Mouse (Mus musculus) intestine, embryonic 16.5 days (tissue): Measurements from ENCODE around the gene Vwa3b. TPM values are rescaled to one million over a fixed set of nuclear protein-coding genes. Genes with fewer than 3 reads are reported as not detected.

Source experiments
- ATAC-seq: fragments of 200-750 bp; cut with Nextera tagmentation; 2 replicates; pipeline ENCODE4 v1.8.0; 2017; ENCODE audit warnings: moderate TSS enrichment, moderate library complexity
- H3K27ac ChIP-seq: fragments of 300-500 bp; sonication (generic); 2 replicates; pipeline ENCODE4 v1.5.1; 2014; ENCODE audit warnings: mild to moderate bottlenecking, low read length
- H3K27me3 ChIP-seq: fragments of 300-500 bp; sonication (generic); replicated peaks from 2 replicates; pipeline ENCODE4 v1.6.1; 2014; ENCODE audit warnings: low read length, control low read depth, mixed read lengths; ENCODE audit not compliant: control insufficient read depth, insufficient read depth
- H3K36me3 ChIP-seq: fragments of 300-500 bp; sonication (generic); 2 replicates; pipeline ENCODE4 v1.6.1; 2014; ENCODE audit warnings: low read length, control low read depth; ENCODE audit not compliant: control insufficient read depth, insufficient read depth
- H3K4me1 ChIP-seq: fragments of 300-500 bp; sonication (generic); 2 replicates; pipeline ENCODE4 v1.6.1; 2014; ENCODE audit warnings: low read length, control low read depth, mixed read lengths; ENCODE audit not compliant: control insufficient read depth, insufficient read depth
- H3K4me2 ChIP-seq: fragments of 300-500 bp; sonication (generic); 2 replicates; pipeline ENCODE4 v1.6.1; 2014; ENCODE audit warnings: low read depth, low read length, control low read depth
- H3K4me3 ChIP-seq: fragments of 300-500 bp; sonication (generic); 2 replicates; pipeline ENCODE4 v1.5.1; 2014; ENCODE audit warnings: mild to moderate bottlenecking, low read length
- H3K9ac ChIP-seq: fragments of 300-500 bp; sonication (generic); 2 replicates; pipeline ENCODE4 v1.6.1; 2014; ENCODE audit warnings: low read depth, low read length
- H3K9me3 ChIP-seq: fragments of 300-500 bp; sonication (generic); 2 replicates; pipeline ENCODE4 v1.6.1; 2016; ENCODE audit warnings: low read length, control low read depth; ENCODE audit not compliant: control insufficient read depth
- WGBS: fragments of 180-500 bp; shearing (Covaris S2); extraction: QIAGEN DNeasy Blood & Tissue Kit; methylation state at CpG from one replicate; pipeline ENCODE4 v1.1.7; 2014; 5-methylcytosine and 5-hydroxymethylcytosine counted together
- polyA plus RNA-seq: library from polyadenylated mRNA; unstranded; fragments of >200 nt; fragmentation: Nextera tagmentation; extraction: Ambion mirVana; gene quantifications from 2 replicates; pipeline ENCODE4 v1.2.1, GENCODE M21; 2015

Vwa3b gene
- polyA plus RNA-seq, 1 experiment from 2014 or later, result 1.7 TPM

DNA sequence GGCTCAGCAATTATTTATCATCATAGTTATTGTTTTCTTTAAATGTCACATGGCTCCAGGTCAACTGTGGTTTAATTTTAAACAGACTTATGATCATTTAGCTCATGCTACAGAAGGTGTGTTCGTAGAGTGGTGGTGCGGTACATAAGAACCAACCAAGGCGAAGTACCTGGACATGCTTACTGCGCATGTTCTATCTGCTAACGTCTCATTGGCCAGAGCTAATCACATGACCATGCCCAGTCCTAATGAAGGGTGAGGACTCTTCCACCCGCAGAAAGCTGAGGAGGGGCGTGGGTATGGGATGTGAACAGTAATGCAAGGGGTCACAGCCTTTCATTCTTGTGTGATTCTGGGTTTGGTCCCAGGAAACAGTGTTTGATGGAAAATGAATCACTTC lies 49.4 kb downstream of the Vwa3b start:
- H3K4me3 ChIP-seq, result no peak overlapping the region
- no peak overlapping the region for H3K4me2 ChIP-seq
- no peaks in the 10 kb centered on the region for H3K27me3 ChIP-seq
- no peak for ATAC-seq
- 92% methylated on average over 7 of the region's 7 CpGs for WGBS
- H3K9me3 ChIP-seq, result no peaks in the 10 kb centered on the region
- H3K27ac ChIP-seq, result no peak overlapping the region
- no peaks in the 10 kb centered on the region for H3K36me3 ChIP-seq
- no peaks in the 10 kb centered on the region for H3K4me1 ChIP-seq
- H3K9ac ChIP-seq, result no peak overlapping the region

DNA sequence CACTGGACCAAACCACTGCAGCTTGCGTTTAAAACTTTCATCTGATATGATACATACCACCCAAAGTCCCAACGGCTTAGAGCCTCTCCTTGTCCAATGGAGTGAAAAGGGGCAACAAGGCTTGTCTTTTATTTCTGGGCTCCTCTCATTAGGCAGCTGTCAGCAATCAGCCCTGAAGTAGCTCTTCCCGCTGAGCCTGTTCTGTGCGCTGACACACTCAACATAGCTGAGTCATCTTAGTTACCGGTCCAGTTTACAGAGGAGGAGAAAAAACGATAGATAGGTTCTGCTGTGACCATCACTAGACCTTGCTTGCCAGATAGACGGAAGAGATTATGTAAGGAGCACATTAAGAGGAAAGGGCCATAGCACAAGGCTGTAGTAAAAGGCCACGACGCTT lies 50.9 kb downstream of the Vwa3b start:
- H3K27me3 ChIP-seq, result no peaks in the 10 kb centered on the region
- no peak for ATAC-seq
- no peaks in the 10 kb centered on the region for H3K9me3 ChIP-seq
- H3K9ac ChIP-seq, result no peak overlapping the region
- no peak overlapping the region for H3K4me3 ChIP-seq
- no peak overlapping the region for H3K27ac ChIP-seq
- no peaks in the 10 kb centered on the region for H3K36me3 ChIP-seq
- H3K4me2 ChIP-seq, result no peak overlapping the region
- no peaks in the 10 kb centered on the region for H3K4me1 ChIP-seq
- 66% methylated on average over 9 of the region's 9 CpGs for WGBS

DNA sequence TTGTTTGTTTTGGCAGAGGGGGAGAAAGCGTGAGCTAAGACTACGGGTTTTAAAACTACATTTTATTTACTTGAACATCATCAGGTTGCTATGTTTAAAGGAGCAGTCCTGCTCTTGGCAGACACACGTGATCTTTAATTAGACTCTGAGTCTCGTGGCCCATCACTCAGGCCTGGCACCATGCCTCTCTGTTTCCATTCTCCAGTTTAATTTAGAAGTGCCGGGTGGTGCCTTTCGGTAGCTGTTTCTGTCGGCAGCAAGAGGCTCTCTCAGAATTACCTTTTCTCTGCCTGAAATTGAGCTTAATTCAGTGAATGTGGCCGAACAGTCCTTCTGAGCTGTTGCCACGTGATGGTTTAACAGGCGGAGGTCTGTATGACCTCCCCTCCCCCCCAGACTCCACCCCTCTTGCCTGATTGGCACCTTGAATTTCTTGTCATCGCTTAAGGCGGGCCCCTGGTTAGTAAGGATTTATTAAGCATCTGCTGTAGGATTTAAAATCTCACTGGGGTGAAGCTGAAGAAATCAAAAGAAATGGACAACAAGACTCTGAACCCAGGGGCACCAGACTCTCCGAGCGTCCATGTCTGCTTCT lies 51.7 kb downstream of the Vwa3b start:
- no peak for ATAC-seq
- Histone ChIP-seq H3K4me2 (no peak overlapping the region), H3K9ac (no peak overlapping the region), H3K4me1 (no peaks in the 10 kb centered on the region), H3K36me3 (no peaks in the 10 kb centered on the region), H3K27me3 (no peaks in the 10 kb centered on the region), H3K27ac (no peak overlapping the region), H3K4me3 (no peak overlapping the region), H3K9me3 (no peaks in the 10 kb centered on the region)
- 67% methylated on average over 14 of the region's 14 CpGs for WGBS

DNA sequence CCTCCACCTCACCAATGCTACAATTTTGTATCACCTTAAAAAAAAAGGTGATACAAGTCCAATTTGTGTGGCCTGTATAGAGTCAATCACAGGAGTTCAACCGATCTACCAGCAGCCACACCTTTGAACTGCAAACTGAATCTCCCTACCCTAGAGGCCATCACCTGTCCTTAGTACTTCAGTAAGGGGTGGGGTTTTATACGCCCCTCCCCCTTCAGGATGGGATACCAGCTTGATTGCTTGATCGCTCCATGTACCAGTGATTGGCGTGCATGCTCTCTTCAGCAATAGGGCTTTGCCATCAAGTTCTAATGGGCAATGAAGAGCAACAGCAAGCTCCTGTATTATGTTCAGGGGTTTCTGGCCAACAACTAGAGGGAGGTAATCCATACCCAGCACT lies 54.0 kb downstream of the Vwa3b start:
- Histone ChIP-seq H3K9me3 (no peaks in the 10 kb centered on the region), H3K9ac (no peak overlapping the region), H3K27me3 (no peaks in the 10 kb centered on the region), H3K4me1 (peaks cover 3% of the 10 kb centered on the region; the same call in 1 of the 2 replicates), H3K36me3 (no peaks in the 10 kb centered on the region), H3K27ac (no peak overlapping the region), H3K4me2 (no peak overlapping the region), H3K4me3 (no peak overlapping the region)
- ATAC-seq, result no peak
- WGBS, result 84% methylated on average over 4 of the region's 4 CpGs

DNA sequence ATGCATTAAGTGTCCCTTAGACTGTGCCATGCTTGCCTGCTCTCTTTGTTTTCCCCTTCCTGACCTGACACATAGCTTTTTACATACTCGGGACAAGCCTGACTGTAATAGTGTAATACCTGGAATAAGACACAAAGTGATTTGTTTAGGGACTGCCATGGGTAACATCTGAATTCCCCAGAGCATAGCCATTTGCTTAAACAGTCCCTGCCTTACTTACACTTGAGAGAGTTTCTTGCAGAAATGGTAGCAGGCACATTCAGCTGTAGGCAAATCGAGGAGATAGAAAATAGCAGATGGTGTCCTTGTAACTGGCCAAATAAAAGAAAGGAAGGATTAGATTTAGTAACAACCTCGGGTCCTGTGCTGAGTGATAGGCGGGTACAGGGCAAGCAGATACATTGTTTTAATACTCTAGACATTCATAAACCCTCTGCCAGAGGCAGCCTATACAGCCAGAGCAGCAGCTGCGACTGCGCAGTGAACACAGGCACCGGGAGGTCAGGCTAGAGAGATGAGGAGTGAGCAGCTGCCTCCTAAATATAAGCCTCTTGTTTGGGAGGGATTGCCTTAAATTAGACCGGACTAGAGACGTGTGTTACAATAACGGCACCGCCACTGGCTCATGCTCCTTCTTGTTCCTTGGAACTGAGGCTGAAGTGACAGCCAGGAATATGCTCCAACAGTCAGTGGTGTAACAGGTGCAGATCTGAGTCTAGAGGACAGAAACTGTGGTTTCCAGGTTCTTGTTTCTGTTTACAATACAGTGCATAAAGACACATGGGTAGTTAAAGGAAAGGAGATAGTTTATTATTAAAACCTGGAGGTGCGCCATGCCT lies 55.2 kb downstream of the Vwa3b start:
- Histone ChIP-seq H3K9me3 (no peaks in the 10 kb centered on the region), H3K27ac (no peak overlapping the region), H3K9ac (no peak overlapping the region), H3K4me2 (no peak overlapping the region), H3K27me3 (no peaks in the 10 kb centered on the region), H3K4me3 (no peak overlapping the region), H3K36me3 (no peaks in the 10 kb centered on the region), H3K4me1 (peaks cover 3% of the 10 kb centered on the region; the same call in 1 of the 2 replicates)
- WGBS, result 58% methylated on average over 12 of the region's 12 CpGs
- ATAC-seq, result no peak

DNA sequence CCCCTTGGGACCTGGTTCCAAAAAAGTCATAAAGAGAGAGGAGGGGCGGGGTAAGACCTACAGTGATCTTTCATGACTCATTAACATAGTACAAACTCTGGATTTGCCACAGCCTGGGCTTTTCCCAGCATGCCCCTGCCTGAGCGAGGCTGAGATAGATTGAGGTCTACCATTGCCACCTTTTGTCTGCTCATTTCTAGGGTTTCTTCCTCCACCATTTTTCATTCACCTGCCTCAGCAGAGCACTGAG lies 55.7 kb downstream of the Vwa3b start:
- Histone ChIP-seq H3K9me3 (no peaks in the 10 kb centered on the region), H3K27ac (no peak overlapping the region), H3K27me3 (no peaks in the 10 kb centered on the region), H3K9ac (no peak overlapping the region), H3K36me3 (no peaks in the 10 kb centered on the region), H3K4me1 (peaks cover 3% of the 10 kb centered on the region; the same call in 1 of the 2 replicates), H3K4me3 (no peak overlapping the region), H3K4me2 (no peak overlapping the region)
- WGBS, result 94% methylated on average over 2 of the region's 2 CpGs
- ATAC-seq, result no peak

DNA sequence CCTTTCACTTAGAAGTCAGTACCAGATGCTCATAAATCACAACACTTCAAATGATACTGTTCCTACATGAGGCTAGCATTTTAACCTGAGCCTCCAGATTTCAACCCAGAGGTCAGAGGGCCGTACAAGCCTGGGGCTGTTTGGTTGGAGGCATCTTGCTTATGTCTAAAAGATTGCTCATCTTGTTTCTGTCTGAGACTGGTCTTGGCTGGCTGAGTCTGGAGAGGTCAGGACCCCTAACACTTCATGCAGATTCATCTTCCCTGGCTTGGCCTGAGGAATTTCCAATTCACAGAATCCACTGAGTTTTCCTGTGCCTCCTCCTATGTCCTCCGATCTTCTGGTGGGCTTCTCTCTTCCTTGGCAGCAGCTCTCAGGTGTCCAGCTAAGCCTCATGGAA lies 57.7 kb downstream of the Vwa3b start:
- Histone ChIP-seq H3K4me3 (no peak overlapping the region), H3K9me3 (no peaks in the 10 kb centered on the region), H3K36me3 (no peaks in the 10 kb centered on the region), H3K9ac (no peak overlapping the region), H3K4me1 (peaks cover 3% of the 10 kb centered on the region), H3K27me3 (no peaks in the 10 kb centered on the region), H3K4me2 (no peak overlapping the region), H3K27ac (no peak overlapping the region)
- WGBS, result 42% methylated on average over 2 of the region's 2 CpGs
- ATAC-seq, result no peak

DNA sequence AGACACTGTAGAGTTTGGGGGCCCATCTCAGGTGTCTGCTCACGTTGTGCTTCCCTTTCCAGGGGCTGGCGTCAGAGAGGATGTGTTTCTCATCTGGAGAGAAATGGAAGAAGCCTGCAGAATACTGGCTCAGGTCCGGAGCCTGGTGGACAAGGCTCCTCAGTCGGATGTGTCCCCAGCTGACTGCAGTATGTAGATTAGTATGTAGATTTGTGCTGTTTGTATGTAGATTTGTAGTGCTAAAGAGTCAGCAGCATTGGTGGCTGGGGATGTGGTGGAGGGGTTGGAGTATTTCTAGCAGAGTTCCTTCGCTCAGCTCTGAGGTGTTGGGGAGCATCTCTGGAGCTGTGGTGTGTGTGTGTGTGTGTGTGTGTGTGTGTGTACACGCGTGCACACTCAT lies 58.8 kb downstream of the Vwa3b start:
- H3K27me3 ChIP-seq, result no peaks in the 10 kb centered on the region
- H3K27ac ChIP-seq, result no peak overlapping the region
- no peaks in the 10 kb centered on the region for H3K36me3 ChIP-seq
- ATAC-seq, result no peak
- no peaks in the 10 kb centered on the region for H3K9me3 ChIP-seq
- no peak overlapping the region for H3K9ac ChIP-seq
- 51% methylated on average over 7 of the region's 7 CpGs for WGBS
- no peak overlapping the region for H3K4me2 ChIP-seq
- H3K4me1 ChIP-seq, result peaks cover 3% of the 10 kb centered on the region
- no peak overlapping the region for H3K4me3 ChIP-seq

DNA sequence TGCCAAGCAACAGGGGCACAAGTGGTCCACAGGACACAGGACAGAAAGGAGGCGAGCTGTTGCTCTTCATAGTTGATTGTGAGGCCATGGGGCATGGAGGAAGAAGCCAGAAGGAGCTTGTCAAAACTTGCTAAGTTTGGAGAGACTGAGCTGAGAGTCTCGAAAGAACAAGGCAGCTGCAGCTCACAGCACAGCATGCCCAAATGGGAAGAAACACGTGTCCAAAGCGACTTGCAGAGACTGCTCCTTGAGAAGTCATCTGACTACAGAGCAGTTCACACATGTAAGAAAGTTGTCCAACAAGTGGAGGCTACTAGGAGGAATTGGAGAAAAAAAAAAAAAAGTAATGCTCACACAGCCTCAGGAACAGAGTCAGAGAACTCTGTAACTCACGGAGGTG lies 62.8 kb downstream of the Vwa3b start:
- no peak for ATAC-seq
- Histone ChIP-seq H3K4me1 (peaks cover 1% of the 10 kb centered on the region), H3K9ac (no peak overlapping the region), H3K27ac (no peak overlapping the region), H3K9me3 (no peaks in the 10 kb centered on the region), H3K4me3 (no peak overlapping the region), H3K4me2 (no peak overlapping the region), H3K36me3 (no peaks in the 10 kb centered on the region), H3K27me3 (no peaks in the 10 kb centered on the region)
- WGBS, result 73% methylated on average over 5 of the region's 5 CpGs
